Mouse (Mus musculus) retina, postnatal 1 day (tissue): ENCODE measurements at regions not wholly inside any gene's neighbourhood (a gene's known extent, or its start where the extent isn't known, plus 50 kb on each side); places are given as distances from the start of the nearest gene placed in this dataset.

Source experiments
- DNase-seq: peaks from one replicate; pipeline ENCODE4 v3.0.0-alpha.2; 2012

GRCm38 (mm10) chr1:154120693-154121092 lies 80.3 kb upstream of the Zfp648 start:
- no peak for DNase-seq

- no peak for DNase-seq
Observed at GRCm38 (mm10) chr1:154124981-154125380, 76.0 kb upstream of the Zfp648 start.

GRCm38 (mm10) chr1:154126487-154126886 lies 74.5 kb upstream of the Zfp648 start:
- DNase-seq: no peak

GRCm38 (mm10) chr1:154139488-154139887 lies 61.5 kb upstream of the Zfp648 start:
- DNase-seq: no peak

GRCm38 (mm10) chr1:154143691-154144090 lies 57.3 kb upstream of the Zfp648 start:
- no peak for DNase-seq

- no peak for DNase-seq
Observed at GRCm38 (mm10) chr1:154147001-154147571, 53.9 kb upstream of the Zfp648 start.

- no peak for DNase-seq
Observed at GRCm38 (mm10) chr1:154148948-154149347, 52.0 kb upstream of the Zfp648 start.

- DNase-seq: peak; percentile 13
Observed at GRCm38 (mm10) chr1:154149431-154150143, 51.4 kb upstream of the Zfp648 start.

- DNase-seq: peak; percentile 89
Observed at GRCm38 (mm10) chr1:154150167-154150851, 50.7 kb upstream of the Zfp648 start.
